Mouse (Mus musculus) intestine, embryonic 16.5 days (tissue): ENCODE data around the gene Ube2n. TPM values are rescaled to one million over a fixed set of nuclear protein-coding genes. Genes with fewer than 3 reads are reported as not detected.

Source experiments
- ATAC-seq: fragments of 200-750 bp; cut with Nextera tagmentation; 2 replicates; pipeline ENCODE4 v1.8.0; 2017; ENCODE audit warnings: moderate TSS enrichment, moderate library complexity
- H3K27ac ChIP-seq: fragments of 300-500 bp; sonication (generic); 2 replicates; pipeline ENCODE4 v1.5.1; 2014; ENCODE audit warnings: mild to moderate bottlenecking, low read length
- H3K27me3 ChIP-seq: fragments of 300-500 bp; sonication (generic); replicated peaks from 2 replicates; pipeline ENCODE4 v1.6.1; 2014; ENCODE audit warnings: low read length, control low read depth, mixed read lengths; ENCODE audit not compliant: control insufficient read depth, insufficient read depth
- H3K36me3 ChIP-seq: fragments of 300-500 bp; sonication (generic); 2 replicates; pipeline ENCODE4 v1.6.1; 2014; ENCODE audit warnings: low read length, control low read depth; ENCODE audit not compliant: control insufficient read depth, insufficient read depth
- H3K4me1 ChIP-seq: fragments of 300-500 bp; sonication (generic); 2 replicates; pipeline ENCODE4 v1.6.1; 2014; ENCODE audit warnings: low read length, control low read depth, mixed read lengths; ENCODE audit not compliant: control insufficient read depth, insufficient read depth
- H3K4me2 ChIP-seq: fragments of 300-500 bp; sonication (generic); 2 replicates; pipeline ENCODE4 v1.6.1; 2014; ENCODE audit warnings: low read depth, low read length, control low read depth
- H3K4me3 ChIP-seq: fragments of 300-500 bp; sonication (generic); 2 replicates; pipeline ENCODE4 v1.5.1; 2014; ENCODE audit warnings: mild to moderate bottlenecking, low read length
- H3K9ac ChIP-seq: fragments of 300-500 bp; sonication (generic); 2 replicates; pipeline ENCODE4 v1.6.1; 2014; ENCODE audit warnings: low read depth, low read length
- H3K9me3 ChIP-seq: fragments of 300-500 bp; sonication (generic); 2 replicates; pipeline ENCODE4 v1.6.1; 2016; ENCODE audit warnings: low read length, control low read depth; ENCODE audit not compliant: control insufficient read depth
- WGBS: fragments of 180-500 bp; shearing (Covaris S2); extraction: QIAGEN DNeasy Blood & Tissue Kit; methylation state at CpG from one replicate; pipeline ENCODE4 v1.1.7; 2014; 5-methylcytosine and 5-hydroxymethylcytosine counted together
- polyA plus RNA-seq: library from polyadenylated mRNA; unstranded; fragments of >200 nt; fragmentation: Nextera tagmentation; extraction: Ambion mirVana; gene quantifications from 2 replicates; pipeline ENCODE4 v1.2.1, GENCODE M21; 2015

Ube2n gene
- polyA plus RNA-seq, 1 experiment from 2014 or later, result 288 TPM

DNA sequence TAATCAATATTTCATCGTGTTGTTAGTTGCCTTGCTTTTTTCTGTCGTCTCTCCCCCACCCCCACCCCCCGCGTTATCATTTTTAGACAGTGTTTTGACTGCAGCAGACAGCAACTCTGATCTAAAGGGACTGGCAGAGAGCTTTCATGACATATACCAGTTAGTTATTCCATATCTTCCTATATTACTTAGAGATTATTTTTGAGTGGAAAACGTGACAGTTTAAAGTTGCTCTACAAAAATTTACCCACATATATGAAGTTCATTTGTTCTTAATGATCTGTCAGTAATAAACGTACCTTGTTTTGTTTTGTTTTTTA is 21.2 kb downstream of the Ube2n start:
- H3K9me3 ChIP-seq, result no peaks in the 10 kb centered on the region
- H3K27ac ChIP-seq, result no peak overlapping the region
- WGBS, result 78% methylated on average over 6 of the region's 6 CpGs
- H3K4me1 ChIP-seq, result peaks cover 8% of the 10 kb centered on the region
- ATAC-seq, result no peak
- H3K36me3 ChIP-seq, result no peaks in the 10 kb centered on the region
- no peak overlapping the region for H3K9ac ChIP-seq
- no peaks in the 10 kb centered on the region for H3K27me3 ChIP-seq
- H3K4me2 ChIP-seq, result no peak overlapping the region
- no peak overlapping the region for H3K4me3 ChIP-seq

DNA sequence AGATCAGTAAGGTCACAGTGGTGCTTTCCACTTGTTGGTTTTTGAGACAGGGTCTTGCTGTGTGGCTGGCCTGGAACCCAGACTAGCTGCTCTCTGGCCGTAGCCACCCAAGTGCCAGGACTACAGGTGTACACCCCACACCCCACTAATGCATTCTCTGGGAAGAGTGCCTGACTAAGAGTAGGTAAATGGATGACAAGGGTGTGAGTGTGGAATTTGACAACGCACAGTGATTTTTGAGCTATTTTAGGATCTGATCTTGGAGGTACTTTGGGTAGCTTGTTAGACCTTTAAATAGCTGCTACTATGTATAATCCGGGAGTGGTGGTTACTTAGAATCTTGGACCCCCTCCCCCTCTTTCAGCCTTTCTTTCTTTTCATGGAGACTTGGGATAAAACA is 24.3 kb downstream of the Ube2n start:
- no peak overlapping the region for H3K27ac ChIP-seq
- H3K4me2 ChIP-seq, result no peak overlapping the region
- H3K9ac ChIP-seq, result no peak overlapping the region
- 89% methylated on average over 3 of the region's 3 CpGs for WGBS
- 0 out of 2 replicates have a peak, but pooled peaks cover under 1% of the 10 kb centered on the region for H3K36me3 ChIP-seq
- peaks cover 3% of the 10 kb centered on the region for H3K4me1 ChIP-seq
- no peak overlapping the region for H3K4me3 ChIP-seq
- no peak for ATAC-seq
- H3K9me3 ChIP-seq, result no peaks in the 10 kb centered on the region
- no peaks in the 10 kb centered on the region for H3K27me3 ChIP-seq

DNA sequence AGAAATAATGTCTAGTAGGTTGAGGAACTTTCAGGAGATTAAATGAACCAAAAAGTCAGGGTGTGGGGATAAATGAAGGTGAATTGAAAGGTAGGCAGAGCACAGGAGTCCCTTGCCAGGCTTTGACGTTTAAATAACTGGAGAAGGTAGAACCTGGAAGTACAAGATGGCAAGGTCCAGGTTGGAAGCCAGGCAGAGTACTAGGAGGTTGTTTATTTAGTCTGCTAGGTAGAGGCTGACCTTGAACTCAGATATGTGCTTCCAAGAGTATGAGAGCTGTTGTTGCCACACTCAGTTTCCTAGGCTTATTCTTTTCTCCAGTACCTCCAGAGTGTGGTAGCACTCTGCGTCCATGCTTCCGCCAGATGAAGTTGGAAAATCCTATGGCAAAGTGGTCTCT is 24.9 kb downstream of the Ube2n start:
- WGBS, result 88% methylated on average over 3 of the region's 3 CpGs
- Histone ChIP-seq H3K36me3 (0 out of 2 replicates have a peak, but pooled peaks cover 3% of the 10 kb centered on the region), H3K27me3 (no peaks in the 10 kb centered on the region), H3K4me2 (no peak overlapping the region), H3K4me3 (no peak overlapping the region), H3K9ac (no peak overlapping the region), H3K27ac (no peak overlapping the region), H3K4me1 (peaks cover 3% of the 10 kb centered on the region), H3K9me3 (no peaks in the 10 kb centered on the region)
- no peak for ATAC-seq

DNA sequence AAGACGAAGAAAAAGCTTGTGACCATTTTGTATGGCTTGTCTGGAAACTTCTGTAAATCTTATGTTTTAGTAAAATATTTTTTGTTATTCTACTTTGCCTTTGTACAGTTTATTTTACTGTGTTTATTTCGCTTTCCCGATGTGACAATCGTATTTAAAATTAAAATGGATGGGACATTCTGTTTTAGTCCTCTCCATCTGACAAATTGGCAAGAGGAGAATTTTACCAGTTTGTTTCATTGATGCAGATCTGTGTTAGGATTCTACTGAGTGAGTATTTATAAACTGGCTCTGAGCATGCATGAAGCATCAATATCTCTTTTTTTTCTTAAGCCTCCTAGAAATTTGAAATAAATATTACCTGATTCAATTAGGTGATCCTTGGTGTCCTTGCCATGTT is 28.0 kb downstream of the Ube2n start:
- 85% methylated on average over 4 of the region's 4 CpGs for WGBS
- no peaks in the 10 kb centered on the region for H3K9me3 ChIP-seq
- peaks cover 7% of the 10 kb centered on the region for H3K36me3 ChIP-seq
- no peaks in the 10 kb centered on the region for H3K27me3 ChIP-seq
- H3K27ac ChIP-seq, result no peak overlapping the region
- H3K4me3 ChIP-seq, result no peak overlapping the region
- H3K9ac ChIP-seq, result no peak overlapping the region
- peaks cover 3% of the 10 kb centered on the region for H3K4me1 ChIP-seq
- no peak for ATAC-seq
- no peak overlapping the region for H3K4me2 ChIP-seq

DNA sequence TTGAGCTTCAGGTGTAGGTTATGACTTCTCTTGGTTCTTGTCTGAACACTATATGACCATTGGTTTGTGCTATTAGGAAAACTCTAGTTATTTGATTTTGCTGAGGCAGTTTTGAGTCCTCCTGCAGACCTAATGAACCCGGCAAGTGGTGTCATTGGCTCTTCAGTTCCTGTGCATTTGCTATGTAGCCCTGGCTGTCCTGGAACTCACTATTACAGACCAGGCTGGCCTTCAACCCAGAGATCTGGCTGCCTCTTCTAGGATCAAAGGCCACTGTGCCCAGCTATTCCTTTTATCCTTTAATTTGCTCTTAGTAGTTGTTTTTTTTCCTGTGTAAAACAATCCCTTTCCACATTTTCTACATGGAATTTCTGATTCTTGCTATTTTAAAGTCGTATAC is 28.4 kb downstream of the Ube2n start:
- 78% methylated on average over 2 of the region's 2 CpGs for WGBS
- peaks cover 7% of the 10 kb centered on the region for H3K36me3 ChIP-seq
- ATAC-seq, result no peak
- H3K27ac ChIP-seq, result no peak overlapping the region
- H3K4me1 ChIP-seq, result peaks cover 3% of the 10 kb centered on the region
- H3K27me3 ChIP-seq, result no peaks in the 10 kb centered on the region
- no peaks in the 10 kb centered on the region for H3K9me3 ChIP-seq
- no peak overlapping the region for H3K9ac ChIP-seq
- no peak overlapping the region for H3K4me2 ChIP-seq
- no peak overlapping the region for H3K4me3 ChIP-seq

DNA sequence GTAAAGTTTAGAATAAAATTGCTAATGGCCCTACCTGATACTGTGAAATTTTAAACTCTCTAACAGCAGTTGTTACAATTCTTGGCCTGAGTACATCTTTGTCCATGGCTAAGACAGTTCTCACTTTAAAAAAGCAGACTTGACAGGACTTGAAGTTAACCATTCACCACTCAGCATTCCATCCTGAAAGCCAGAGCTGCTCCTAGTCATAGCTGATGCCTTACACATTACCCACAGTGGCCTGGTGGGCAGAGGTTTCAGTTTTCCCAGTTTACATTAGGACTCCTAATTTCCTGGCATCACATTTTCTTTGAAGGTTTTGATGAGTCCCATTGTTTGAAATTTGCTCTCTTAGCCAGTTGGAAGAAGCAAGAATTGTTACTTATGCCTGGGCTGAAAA is 29.1 kb downstream of the Ube2n start:
- Histone ChIP-seq H3K4me2 (no peak overlapping the region), H3K27ac (no peak overlapping the region), H3K9me3 (no peaks in the 10 kb centered on the region), H3K27me3 (no peaks in the 10 kb centered on the region), H3K36me3 (peaks cover 7% of the 10 kb centered on the region), H3K9ac (no peak overlapping the region), H3K4me1 (peaks cover 3% of the 10 kb centered on the region), H3K4me3 (no peak overlapping the region)
- ATAC-seq, result no peak

DNA sequence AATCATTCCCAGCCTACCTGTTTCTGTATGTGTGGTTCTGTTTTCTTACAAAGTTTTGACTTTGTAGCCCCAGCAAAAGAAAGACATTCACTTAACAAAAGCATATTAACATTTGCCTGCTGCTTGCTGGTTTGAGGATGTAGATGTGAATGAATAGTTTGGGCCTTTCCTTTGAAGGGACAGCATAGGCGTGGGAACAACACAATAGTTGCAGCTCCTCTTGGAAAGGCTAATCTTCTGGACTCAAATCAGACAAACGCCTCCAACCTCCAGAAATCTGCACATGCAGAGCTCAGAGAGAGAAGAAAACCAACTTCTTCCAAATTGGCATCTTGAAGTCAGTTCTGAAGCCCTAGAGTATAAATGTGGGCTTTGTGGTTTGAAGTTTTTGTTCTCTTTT is 29.7 kb downstream of the Ube2n start:
- WGBS, result 76% methylated on average over 2 of the region's 2 CpGs
- no peak overlapping the region for H3K9ac ChIP-seq
- H3K9me3 ChIP-seq, result no peaks in the 10 kb centered on the region
- H3K27ac ChIP-seq, result no peak overlapping the region
- H3K27me3 ChIP-seq, result no peaks in the 10 kb centered on the region
- H3K36me3 ChIP-seq, result peaks cover 9% of the 10 kb centered on the region
- ATAC-seq, result no peak
- no peak overlapping the region for H3K4me2 ChIP-seq
- peaks cover 3% of the 10 kb centered on the region for H3K4me1 ChIP-seq
- no peak overlapping the region for H3K4me3 ChIP-seq

DNA sequence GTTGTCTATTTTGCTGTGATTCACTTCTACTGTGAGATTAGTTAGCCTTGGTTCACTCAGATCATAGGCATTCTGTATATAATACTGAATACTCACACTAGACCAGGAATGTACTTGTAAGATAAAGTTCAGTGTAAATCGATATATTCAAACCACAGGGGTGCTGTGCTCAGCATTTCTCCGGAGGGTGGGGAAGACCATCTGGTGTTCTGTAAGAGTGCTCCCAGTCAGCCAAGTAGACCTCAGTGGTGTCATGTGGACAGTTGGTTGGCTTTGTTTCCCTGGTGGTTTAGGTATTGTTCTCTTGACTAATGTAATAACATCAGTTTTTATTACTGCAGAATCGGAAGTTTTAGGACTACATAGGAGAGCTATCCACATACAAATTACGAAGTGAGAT is 30.1 kb downstream of the Ube2n start:
- no peak overlapping the region for H3K27ac ChIP-seq
- H3K4me3 ChIP-seq, result no peak overlapping the region
- no peak for ATAC-seq
- WGBS, result 70% methylated on average over 4 of the region's 4 CpGs
- H3K27me3 ChIP-seq, result no peaks in the 10 kb centered on the region
- no peak overlapping the region for H3K9ac ChIP-seq
- no peaks in the 10 kb centered on the region for H3K9me3 ChIP-seq
- peaks cover 9% of the 10 kb centered on the region for H3K36me3 ChIP-seq
- no peak overlapping the region for H3K4me2 ChIP-seq
- no peaks in the 10 kb centered on the region; the same call in 1 of the 2 replicates for H3K4me1 ChIP-seq

DNA sequence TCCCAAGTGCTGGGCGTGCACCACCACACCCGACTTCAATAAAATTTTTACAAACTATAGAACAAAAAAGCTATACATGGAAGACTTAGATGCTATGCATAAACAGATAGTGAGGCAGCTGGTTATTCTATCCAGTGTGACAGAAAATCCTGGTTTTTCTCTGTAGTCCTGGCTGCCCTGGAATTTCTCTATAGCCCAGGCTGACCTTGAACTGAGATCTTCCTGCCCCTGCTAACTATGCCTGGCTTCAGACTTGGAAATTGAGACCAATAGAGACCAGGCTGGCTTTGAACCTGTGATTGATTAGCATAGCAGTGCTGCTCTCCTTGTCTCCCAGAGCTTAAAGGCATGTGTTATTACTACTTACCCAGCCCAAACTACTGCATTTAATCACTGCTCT is 31.2 kb downstream of the Ube2n start:
- Histone ChIP-seq H3K27me3 (no peaks in the 10 kb centered on the region), H3K9me3 (no peaks in the 10 kb centered on the region), H3K36me3 (peaks cover 9% of the 10 kb centered on the region), H3K27ac (no peak overlapping the region), H3K9ac (no peak overlapping the region), H3K4me3 (no peak overlapping the region), H3K4me1 (no peaks in the 10 kb centered on the region), H3K4me2 (no peak overlapping the region)
- 94% methylated on average over 2 of the region's 2 CpGs for WGBS
- ATAC-seq, result no peak

DNA sequence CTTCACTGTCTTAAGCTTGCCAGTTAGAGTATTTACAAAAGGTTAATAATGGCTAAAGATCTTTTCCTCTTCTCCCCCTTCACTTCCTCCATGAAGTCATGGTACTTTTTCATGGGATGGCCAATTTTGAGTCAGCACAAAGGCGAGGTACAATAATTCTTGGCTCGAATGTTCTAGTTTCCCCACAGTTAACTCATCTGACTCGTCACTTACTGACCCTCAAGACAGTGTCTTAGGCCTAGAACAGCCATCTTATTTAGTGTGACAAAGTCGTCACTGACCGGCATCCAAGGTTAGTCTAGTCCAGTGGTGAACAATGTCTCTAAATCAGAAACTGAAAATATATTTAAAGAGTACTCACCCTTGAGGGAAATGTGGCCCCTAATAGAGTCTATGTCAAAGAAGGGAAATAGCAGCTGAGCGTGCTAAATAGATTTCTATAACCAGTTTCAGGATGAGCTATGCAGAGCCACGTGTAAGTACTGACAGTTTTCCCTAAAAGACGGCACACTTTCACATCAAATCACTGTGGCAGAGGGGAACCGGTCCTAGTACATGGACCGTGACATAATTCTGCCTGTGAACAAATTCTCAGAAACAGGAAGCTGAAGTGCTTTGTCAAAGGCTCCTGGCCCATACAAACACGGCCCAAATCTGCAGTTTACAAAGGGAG is 33.3 kb downstream of the Ube2n start:
- Histone ChIP-seq H3K36me3 (peaks cover 9% of the 10 kb centered on the region), H3K4me1 (no peaks in the 10 kb centered on the region), H3K4me3 (no peak overlapping the region), H3K9ac (no peak overlapping the region), H3K27ac (no peak overlapping the region), H3K27me3 (no peaks in the 10 kb centered on the region), H3K4me2 (no peak overlapping the region), H3K9me3 (no peaks in the 10 kb centered on the region)
- no peak for ATAC-seq
- 81% methylated on average over 11 of the region's 11 CpGs for WGBS
